Mouse (Mus musculus): ENCODE data around the gene Mmp19. TPM values are rescaled to one million over a fixed set of nuclear protein-coding genes. Genes with fewer than 3 reads are reported as not detected.

Gene Mmp19
- total RNA-seq, 2 experiments from 2014 or later = 0.53 to 0.89 TPM

DNA sequence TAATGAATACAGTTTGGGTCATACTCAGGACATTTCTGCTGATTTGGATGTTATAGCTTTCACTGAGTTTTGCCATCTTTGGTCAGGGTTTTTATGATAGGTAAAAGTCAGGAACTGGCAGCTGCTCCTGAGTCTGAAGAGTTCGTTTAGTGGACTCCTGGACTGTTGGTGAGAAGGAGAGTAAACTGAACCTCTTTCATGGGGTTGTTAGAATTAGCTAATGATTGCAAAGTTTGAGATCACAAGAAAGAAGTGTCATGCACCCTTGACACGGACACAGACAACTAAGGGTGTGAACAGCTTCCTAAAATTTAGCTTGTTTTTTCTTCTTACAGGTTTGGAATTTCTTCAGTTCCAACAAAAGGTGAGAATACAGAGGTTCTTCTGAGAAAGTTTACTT, 57.7 kb downstream of the Mmp19 start:
- DNase-seq (ENCODE audit: low spot score in 2 of 2) = no peak

DNA sequence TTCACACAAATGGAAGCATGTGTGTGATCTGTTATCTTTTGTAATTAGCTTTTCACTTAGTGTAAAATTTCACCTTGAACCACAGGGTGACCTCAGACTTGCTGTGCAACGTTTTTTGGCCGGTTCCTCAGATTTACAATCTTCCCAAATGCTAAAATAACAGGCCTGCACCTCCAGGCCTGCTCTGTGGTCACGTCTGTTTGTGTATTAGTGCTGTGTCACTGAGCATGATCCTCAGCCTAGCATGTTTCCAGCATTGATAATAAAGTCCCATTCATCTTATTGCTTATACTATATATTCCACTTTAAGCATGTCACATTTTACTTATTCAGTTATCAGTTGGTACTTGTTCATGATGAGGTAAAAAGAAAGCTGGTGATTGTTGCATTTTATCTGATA, 59.6 kb downstream of the Mmp19 start:
- DNase-seq (ENCODE audit: low spot score in 2 of 2) = no peak

Other genes starting within 250 kb of the Mmp19 start
- 10 to 100 TPM; 12.2 to 14.0 TPM for gene Zc3h10, start 243.1 kb upstream of the Mmp19 start, total RNA-seq (2021)
- gene Rpl41, start 241.6 kb upstream of the Mmp19 start, total RNA-seq (2021) = 1,000 to 10,000 TPM; 2,468 to 2,532 TPM
- gene Pa2g4, start 224.9 kb upstream of the Mmp19 start, total RNA-seq (2021) = 10 to 100 TPM; 83.2 to 87.6 TPM
- under 1 TPM; 0.71 to 0.76 TPM for gene Erbb3, start 201.3 kb upstream of the Mmp19 start, total RNA-seq (2021)
- 100 to 1,000 TPM; 508 to 545 TPM for gene Rps26, start 164.2 kb upstream of the Mmp19 start, total RNA-seq (2021)
- gene Ikzf4, start 144.9 kb upstream of the Mmp19 start, total RNA-seq (2021) = 10 to 100 TPM; 17.2 to 17.7 TPM
- gene Suox, start 116.8 kb upstream of the Mmp19 start, total RNA-seq (2021) = 10 to 100 TPM in 1 of 2 experiments, 1 to 10 TPM in 1; 9.5 to 11.9 TPM
- gene Rab5b, start 94.6 kb upstream of the Mmp19 start, total RNA-seq (2021) = 100 to 1,000 TPM; 118 to 125 TPM
- 1 to 10 TPM in 1 of 2 experiments, under 1 TPM in 1; 0.91 to 1.1 TPM for gene Pmel, start 86.7 kb upstream of the Mmp19 start, total RNA-seq (2021)
- 1 to 10 TPM; 7.9 to 9.6 TPM for gene Cdk2, start 85.9 kb upstream of the Mmp19 start, total RNA-seq (2021)
- 1 to 10 TPM; 8.0 to 8.2 TPM for gene Dgka, start 46.1 kb upstream of the Mmp19 start, total RNA-seq (2021)
- 10 to 100 TPM; 34.9 to 35.1 TPM for gene Pym1, start 43.0 kb upstream of the Mmp19 start, total RNA-seq (2021)
- gene Dnajc14, start 13.2 kb downstream of the Mmp19 start, total RNA-seq (2021) = 10 to 100 TPM; 59.9 to 65.7 TPM
- gene Tmem198b, start 13.5 kb downstream of the Mmp19 start, total RNA-seq (2021) = 10 to 100 TPM; 13.9 to 17.6 TPM
- gene Sarnp, start 26.4 kb downstream of the Mmp19 start, total RNA-seq (2021) = 10 to 100 TPM; 40.9 to 48.2 TPM
- gene Ormdl2, start 30.7 kb downstream of the Mmp19 start, total RNA-seq (2021) = 1 to 10 TPM; 3.7 to 6.0 TPM
- 10 to 100 TPM; 23.1 to 24.0 TPM for gene Gdf11, start 100.8 kb downstream of the Mmp19 start, total RNA-seq (2021)
- gene Cd63, start 110.1 kb downstream of the Mmp19 start, total RNA-seq (2021) = 100 to 1,000 TPM in 1 of 2 experiments, 10 to 100 TPM in 1; 81.7 to 110 TPM
- 1 to 10 TPM; 5.6 to 6.7 TPM for gene Rdh5, start 132.0 kb downstream of the Mmp19 start, total RNA-seq (2021)
- 100 to 1,000 TPM; 109 to 123 TPM for gene Bloc1s1, start 133.1 kb downstream of the Mmp19 start, total RNA-seq (2021)
- 10 to 100 TPM; 22.2 to 27.4 TPM for gene Itga7, start 142.9 kb downstream of the Mmp19 start, total RNA-seq (2021)
- not detected for gene Mettl7b, start 170.1 kb downstream of the Mmp19 start, total RNA-seq (2021)
- not detected for gene Olfr9, start 198.5 kb downstream of the Mmp19 start, total RNA-seq (2021)
- not detected for gene Olfr763, start 219.9 kb downstream of the Mmp19 start, total RNA-seq (2021)
- gene Olfr764-ps1, start 249.0 kb downstream of the Mmp19 start, total RNA-seq (2021) = not detected

All from layer of hippocampus, postnatal 10 days (tissue).